Mouse (Mus musculus) hindbrain, embryonic 13.5 days (tissue): Measurements from ENCODE around the gene Traf3ip3. TPM values are rescaled to one million over a fixed set of nuclear protein-coding genes. Genes with fewer than 3 reads are reported as not detected.

Source experiments
- ATAC-seq: fragments of 200-750 bp; cut with Nextera tagmentation; 2 replicates; pipeline ENCODE4 v1.8.0; 2017; ENCODE audit warnings: moderate TSS enrichment; ENCODE audit not compliant: low FRiP score
- H3K27ac ChIP-seq: fragments of 300-500 bp; sonication (generic); 2 replicates; pipeline ENCODE4 v1.5.1; 2015; ENCODE audit warnings: inconsistent platforms, mild to moderate bottlenecking, moderate library complexity
- H3K27me3 ChIP-seq: fragments of 300-500 bp; sonication (generic); 2 replicates; pipeline ENCODE4 v1.6.1; 2015; ENCODE audit warnings: mild to moderate bottlenecking, inconsistent platforms
- H3K36me3 ChIP-seq: fragments of 300-500 bp; sonication (generic); 2 replicates; pipeline ENCODE4 v1.6.1; 2015; ENCODE audit warnings: mild to moderate bottlenecking, inconsistent platforms
- H3K4me1 ChIP-seq: fragments of 300-500 bp; sonication (generic); replicated peaks from 2 replicates; pipeline ENCODE4 v1.6.1; 2015; ENCODE audit warnings: inconsistent platforms
- H3K4me2 ChIP-seq: fragments of 300-500 bp; sonication (generic); 2 replicates; pipeline ENCODE4 v1.6.1; 2015; ENCODE audit warnings: inconsistent platforms, mild to moderate bottlenecking, moderate library complexity
- H3K4me3 ChIP-seq: fragments of 300-500 bp; sonication (generic); 2 replicates; pipeline ENCODE4 v1.5.1; 2015; ENCODE audit warnings: mild to moderate bottlenecking, inconsistent platforms
- H3K9ac ChIP-seq: fragments of 300-500 bp; sonication (generic); 2 replicates; pipeline ENCODE4 v1.6.1; 2015; ENCODE audit warnings: mild to moderate bottlenecking, inconsistent platforms
- H3K9me3 ChIP-seq: fragments of 300-500 bp; sonication (generic); 2 replicates; pipeline ENCODE4 v1.6.1; 2016; ENCODE audit warnings: inconsistent platforms
- WGBS: fragments of 180-500 bp; shearing (Covaris S2); methylation state at CpG from one replicate; pipeline ENCODE4 v1.1.7; 2015; 5-methylcytosine and 5-hydroxymethylcytosine counted together
- polyA plus RNA-seq: library from polyadenylated mRNA; unstranded; fragments of >200 nt; fragmentation: Nextera tagmentation; extraction: Ambion mirVana; gene quantifications from 2 replicates; pipeline ENCODE4 v1.2.1, GENCODE M21; 2015

Gene Traf3ip3
- polyA plus RNA-seq, 1 experiment from 2014 or later, result 2.8 TPM

GRCm38 (mm10) chr1:193229570-193229969, 28.1 kb upstream of the Traf3ip3 start:
- Histone ChIP-seq H3K9ac (no peak overlapping the region), H3K27ac (no peak overlapping the region), H3K4me2 (no peak overlapping the region), H3K27me3 (no peaks in the 10 kb centered on the region), H3K9me3 (no peaks in the 10 kb centered on the region), H3K4me1 (no peaks in the 10 kb centered on the region), H3K4me3 (no peak overlapping the region), H3K36me3 (no peaks in the 10 kb centered on the region)
- 93% methylated on average over 5 of the region's 5 CpGs for WGBS
- ATAC-seq, result no peak

GRCm38 (mm10) chr1:193227537-193227936, 26.0 kb upstream of the Traf3ip3 start:
- Histone ChIP-seq H3K4me1 (no peaks in the 10 kb centered on the region), H3K4me3 (no peak overlapping the region), H3K36me3 (no peaks in the 10 kb centered on the region), H3K9me3 (no peaks in the 10 kb centered on the region), H3K9ac (no peak overlapping the region), H3K27me3 (no peaks in the 10 kb centered on the region), H3K4me2 (no peak overlapping the region), H3K27ac (no peak overlapping the region)
- no peak for ATAC-seq
- 82% methylated on average over 4 of the region's 4 CpGs for WGBS

- ATAC-seq, result no peak
- Histone ChIP-seq H3K9ac (no peak overlapping the region), H3K4me1 (no peaks in the 10 kb centered on the region), H3K4me3 (no peak overlapping the region), H3K36me3 (no peaks in the 10 kb centered on the region), H3K9me3 (no peaks in the 10 kb centered on the region), H3K27me3 (no peaks in the 10 kb centered on the region), H3K4me2 (no peak overlapping the region), H3K27ac (no peak overlapping the region)
- 62% methylated on average over 7 of the region's 7 CpGs for WGBS
Observed at GRCm38 (mm10) chr1:193226724-193227522, 25.4 kb upstream of the Traf3ip3 start.

GRCm38 (mm10) chr1:193226114-193226513, 24.6 kb upstream of the Traf3ip3 start:
- Histone ChIP-seq H3K27ac (no peak overlapping the region), H3K9ac (no peak overlapping the region), H3K4me2 (no peak overlapping the region), H3K4me1 (no peaks in the 10 kb centered on the region), H3K4me3 (no peak overlapping the region), H3K9me3 (no peaks in the 10 kb centered on the region), H3K36me3 (no peaks in the 10 kb centered on the region), H3K27me3 (no peaks in the 10 kb centered on the region)
- WGBS, result 95% methylated on average over 4 of the region's 4 CpGs
- no peak for ATAC-seq

GRCm38 (mm10) chr1:193225531-193225930, 24.0 kb upstream of the Traf3ip3 start:
- WGBS, result 33% methylated on average over 3 of the region's 3 CpGs
- Histone ChIP-seq H3K27me3 (no peaks in the 10 kb centered on the region), H3K4me1 (no peaks in the 10 kb centered on the region), H3K4me2 (no peak overlapping the region), H3K9ac (no peak overlapping the region), H3K9me3 (no peaks in the 10 kb centered on the region), H3K4me3 (no peak overlapping the region), H3K36me3 (no peaks in the 10 kb centered on the region), H3K27ac (no peak overlapping the region)
- no peak for ATAC-seq

GRCm38 (mm10) chr1:193220408-193220807, 18.9 kb upstream of the Traf3ip3 start:
- Histone ChIP-seq H3K36me3 (no peaks in the 10 kb centered on the region), H3K27me3 (no peaks in the 10 kb centered on the region), H3K9me3 (no peaks in the 10 kb centered on the region), H3K4me2 (no peak overlapping the region), H3K4me1 (no peaks in the 10 kb centered on the region), H3K9ac (no peak overlapping the region), H3K27ac (no peak overlapping the region), H3K4me3 (no peak overlapping the region)
- no peak for ATAC-seq
- 79% methylated on average over 5 of the region's 5 CpGs for WGBS

GRCm38 (mm10) chr1:193216000-193216399, 14.5 kb upstream of the Traf3ip3 start:
- H3K9ac ChIP-seq, result no peak overlapping the region
- no peaks in the 10 kb centered on the region for H3K36me3 ChIP-seq
- H3K4me3 ChIP-seq, result no peak overlapping the region
- H3K9me3 ChIP-seq, result no peaks in the 10 kb centered on the region
- no peak for ATAC-seq
- no peak overlapping the region for H3K27ac ChIP-seq
- no peaks in the 10 kb centered on the region for H3K4me1 ChIP-seq
- H3K4me2 ChIP-seq, result no peak overlapping the region
- 76% methylated on average over 3 of the region's 3 CpGs for WGBS
- H3K27me3 ChIP-seq, result no peaks in the 10 kb centered on the region

- Histone ChIP-seq H3K36me3 (no peaks in the 10 kb centered on the region), H3K4me2 (no peak overlapping the region), H3K27ac (no peak overlapping the region), H3K27me3 (no peaks in the 10 kb centered on the region), H3K4me1 (no peaks in the 10 kb centered on the region), H3K4me3 (no peak overlapping the region), H3K9me3 (no peaks in the 10 kb centered on the region), H3K9ac (no peak overlapping the region)
- WGBS, result 90% methylated on average over 5 of the region's 5 CpGs
- no peak for ATAC-seq
Observed at GRCm38 (mm10) chr1:193214053-193214452, 12.6 kb upstream of the Traf3ip3 start.

- no peak for ATAC-seq
- H3K4me1 ChIP-seq, result no peaks in the 10 kb centered on the region
- no peak overlapping the region for H3K4me3 ChIP-seq
- 79% methylated on average over 5 of the region's 5 CpGs for WGBS
- H3K4me2 ChIP-seq, result no peak overlapping the region
- H3K36me3 ChIP-seq, result no peaks in the 10 kb centered on the region
- no peaks in the 10 kb centered on the region for H3K9me3 ChIP-seq
- no peak overlapping the region for H3K27ac ChIP-seq
- H3K27me3 ChIP-seq, result no peaks in the 10 kb centered on the region
- H3K9ac ChIP-seq, result no peak overlapping the region
Observed at GRCm38 (mm10) chr1:193211371-193211770, 9.9 kb upstream of the Traf3ip3 start.

- 55% methylated on average over 2 of the region's 2 CpGs for WGBS
Observed at GRCm38 (mm10) chr1:193208178-193208577, 6.7 kb upstream of the Traf3ip3 start.

GRCm38 (mm10) chr1:193207503-193207902, 6.0 kb upstream of the Traf3ip3 start, which contains the start of gene Lamb3:
TSS of gene Lamb3 (plus strand) at chr1:193207699.
- no peaks in the 10 kb centered on the region for H3K36me3 ChIP-seq

More at GRCm38 (mm10) chr1:193208178-193208577, 6.7 kb upstream of the Traf3ip3 start:
- Histone ChIP-seq H3K36me3 (no peaks in the 10 kb centered on the region), H3K4me2 (no peak overlapping the region), H3K27me3 (no peaks in the 10 kb centered on the region), H3K4me3 (no peak overlapping the region), H3K27ac (no peak overlapping the region), H3K4me1 (no peaks in the 10 kb centered on the region), H3K9me3 (no peaks in the 10 kb centered on the region), H3K9ac (no peak overlapping the region)
- no peak for ATAC-seq

GRCm38 (mm10) chr1:193205431-193205830, 3.9 kb upstream of the Traf3ip3 start:
- no peak overlapping the region for H3K27ac ChIP-seq
- H3K4me1 ChIP-seq, result no peaks in the 10 kb centered on the region
- 95% methylated on average over 2 of the region's 2 CpGs for WGBS
- no peak overlapping the region for H3K4me2 ChIP-seq
- ATAC-seq, result no peak
- H3K9me3 ChIP-seq, result no peaks in the 10 kb centered on the region
- H3K9ac ChIP-seq, result no peak overlapping the region
- H3K27me3 ChIP-seq, result no peaks in the 10 kb centered on the region
- H3K36me3 ChIP-seq, result no peaks in the 10 kb centered on the region
- no peak overlapping the region for H3K4me3 ChIP-seq

More at GRCm38 (mm10) chr1:193207503-193207902, 6.0 kb upstream of the Traf3ip3 start, which contains the start of gene Lamb3:
- Histone ChIP-seq H3K4me3 (no peak within 1 kb of the TSS), H3K4me2 (no peak within 1 kb of the TSS), H3K9me3 (no peaks in the 10 kb centered on the region), H3K27me3 (no peaks in the 10 kb centered on the region), H3K9ac (no peak within 1 kb of the TSS), H3K27ac (no peak within 1 kb of the TSS), H3K4me1 (no peaks in the 10 kb centered on the region)
- no peak for ATAC-seq
- 96% methylated on average over 3 of the region's 3 CpGs for WGBS

GRCm38 (mm10) chr1:193203821-193204220, 2.3 kb upstream of the Traf3ip3 start:
- Histone ChIP-seq H3K9me3 (no peaks in the 10 kb centered on the region), H3K4me3 (no peak overlapping the region), H3K27ac (no peak overlapping the region), H3K9ac (no peak overlapping the region), H3K4me2 (no peak overlapping the region), H3K27me3 (no peaks in the 10 kb centered on the region), H3K4me1 (no peaks in the 10 kb centered on the region), H3K36me3 (no peaks in the 10 kb centered on the region)
- WGBS, result 86% methylated on average over 2 of the region's 2 CpGs
- no peak for ATAC-seq
